Mouse (Mus musculus) cerebellum, adult 9-11 months (tissue): Measurements from ENCODE around the gene Gm20388.
"Not testable (repeated sequence)": the region's sequence is repeated elsewhere in the genome, so short reads cannot be mapped to it uniquely, and the experiment has no call there.

Experiments
- DNase-seq: peaks from one replicate; pipeline ENCODE4 v3.0.0; 2022

Gene Gm20388

GRCm38 (mm10) chr8:121591178-121592066 lies 1680.8 kb downstream of the Gm20388 start:
- DNase-seq = no peak

- DNase-seq = no peak
Measured at GRCm38 (mm10) chr8:121593293-121593692, 1682.7 kb downstream of the Gm20388 start.

GRCm38 (mm10) chr8:121593983-121594382 lies 1683.3 kb downstream of the Gm20388 start:
- no peak for DNase-seq

GRCm38 (mm10) chr8:121597492-121597891 lies 1686.9 kb downstream of the Gm20388 start:
- not testable (repeated sequence) for DNase-seq

GRCm38 (mm10) chr8:121598190-121598589 lies 1687.5 kb downstream of the Gm20388 start:
- DNase-seq = no peak

- DNase-seq = peak; percentile 88
Measured at GRCm38 (mm10) chr8:121598892-121599291, 1688.3 kb downstream of the Gm20388 start.

GRCm38 (mm10) chr8:121599842-121600241 lies 1689.2 kb downstream of the Gm20388 start:
- DNase-seq = no peak

GRCm38 (mm10) chr8:121602411-121602810 lies 1691.8 kb downstream of the Gm20388 start:
- no peak for DNase-seq

- DNase-seq = peak; percentile 77
Measured at GRCm38 (mm10) chr8:121602860-121603259, 1692.2 kb downstream of the Gm20388 start.

GRCm38 (mm10) chr8:121603801-121604200 lies 1693.2 kb downstream of the Gm20388 start:
- no peak for DNase-seq

GRCm38 (mm10) chr8:121607661-121608060 lies 1697.0 kb downstream of the Gm20388 start:
- DNase-seq = no peak

GRCm38 (mm10) chr8:121609251-121609650 lies 1698.6 kb downstream of the Gm20388 start:
- DNase-seq = no peak

- no peak for DNase-seq
Measured at GRCm38 (mm10) chr8:121609916-121610315, 1699.3 kb downstream of the Gm20388 start.

- no peak for DNase-seq
Measured at GRCm38 (mm10) chr8:121613419-121613818, 1702.8 kb downstream of the Gm20388 start.

GRCm38 (mm10) chr8:121619401-121619995 lies 1708.9 kb downstream of the Gm20388 start:
- DNase-seq = no peak

- DNase-seq = no peak
Measured at GRCm38 (mm10) chr8:121620801-121621516, 1710.3 kb downstream of the Gm20388 start.

- DNase-seq = no peak
Measured at GRCm38 (mm10) chr8:121621879-121622278, 1711.2 kb downstream of the Gm20388 start.

- DNase-seq = no peak
Measured at GRCm38 (mm10) chr8:121623043-121623442, 1712.4 kb downstream of the Gm20388 start.

GRCm38 (mm10) chr8:121628681-121629080 lies 1718.0 kb downstream of the Gm20388 start:
- DNase-seq = no peak

GRCm38 (mm10) chr8:121631645-121632071 lies 1721.0 kb downstream of the Gm20388 start:
- no peak for DNase-seq

- DNase-seq = peak; percentile 61
Measured at GRCm38 (mm10) chr8:121632401-121632800, 1721.8 kb downstream of the Gm20388 start.

- DNase-seq = no peak
Measured at GRCm38 (mm10) chr8:121635534-121635933, 1724.9 kb downstream of the Gm20388 start.

GRCm38 (mm10) chr8:121636180-121636579 lies 1725.5 kb downstream of the Gm20388 start:
- DNase-seq = no peak
